Mouse (Mus musculus) ES-E14 (cell line): ENCODE data around the gene Myt1l. TPM values are rescaled to one million over a fixed set of nuclear protein-coding genes. Genes with fewer than 3 reads are reported as not detected.

ENCODE experiments used
- DNase-seq: peaks from one replicate; pipeline ENCODE4 v3.0.0-alpha.2; 2013; ENCODE audit warnings: low read depth, low spot score
- H3K27ac ChIP-seq: 2 replicates; pipeline ENCODE4 v1.5.1; 2012; ENCODE audit warnings: low read depth, mild to moderate bottlenecking, low read length, moderate library complexity, mixed read lengths; ENCODE audit not compliant: poor library complexity, insufficient read depth, severe bottlenecking
- H3K36me3 ChIP-seq: 2 replicates; pipeline ENCODE4 v1.6.1; 2012; ENCODE audit warnings: mild to moderate bottlenecking, low read length, moderate library complexity, mixed read lengths; ENCODE audit not compliant: control insufficient read depth, poor library complexity, insufficient read depth, severe bottlenecking
- H3K4me1 ChIP-seq, 2 experiments: fragments of 150-350 bp in 1 of 2; sonication (generic) in 1 of 2; 2 replicates each; pipeline ENCODE4 v1.6.1; 2012; ENCODE audit warnings: low read length in 2 of 2, mild to moderate bottlenecking in 1 of 2, mixed read lengths in 1 of 2; ENCODE audit not compliant: control insufficient read depth in 2 of 2, insufficient read depth in 2 of 2, poor library complexity in 1 of 2
- H3K4me3 ChIP-seq, 2 experiments: fragments of 150-350 bp in 1 of 2; sonication (generic) in 1 of 2; 2 replicates each; pipeline ENCODE4 v1.5.1; 2012; ENCODE audit warnings: low read length in 2 of 2, low read depth in 1 of 2, mild to moderate bottlenecking in 1 of 2, mixed read lengths in 1 of 2; ENCODE audit not compliant: insufficient read depth in 1 of 2, poor library complexity in 1 of 2, severe bottlenecking in 1 of 2
- H3K9ac ChIP-seq: 2 replicates; pipeline ENCODE4 v1.6.1; 2012; ENCODE audit warnings: low read depth, mild to moderate bottlenecking, low read length, mixed read lengths; ENCODE audit not compliant: poor library complexity, insufficient read depth, severe bottlenecking
- H3K9me3 ChIP-seq: fragments of 150-350 bp; sonication (generic); 2 replicates; pipeline ENCODE4 v1.6.1; 2012; ENCODE audit warnings: low read depth, mild to moderate bottlenecking, low read length; ENCODE audit not compliant: control insufficient read depth, insufficient read depth
- CHD2 ChIP-seq: IDR thresholded peaks from 2 replicates; pipeline ENCODE4 v1.6.1; 2014; ENCODE audit warnings: mild to moderate bottlenecking, low read depth, low read length, inconsistent platforms
- HCFC1 ChIP-seq: IDR thresholded peaks from 2 replicates; pipeline ENCODE4 v1.6.1; 2012; ENCODE audit warnings: low read length, inconsistent platforms, borderline replicate concordance; ENCODE audit not compliant: insufficient read depth
- MAFK ChIP-seq: IDR thresholded peaks from 2 replicates; pipeline ENCODE4 v1.6.1; 2014; ENCODE audit warnings: mild to moderate bottlenecking, low read depth, low read length, inconsistent platforms; ENCODE audit not compliant: insufficient read depth
- ZC3H11A ChIP-seq: IDR thresholded peaks from 2 replicates; pipeline ENCODE4 v1.6.1; 2012; ENCODE audit warnings: low read depth, mild to moderate bottlenecking, inconsistent platforms, low read length, borderline replicate concordance
- ZNF384 ChIP-seq: IDR thresholded peaks from 2 replicates; pipeline ENCODE4 v1.6.1; 2012; ENCODE audit warnings: low read depth, low read length, inconsistent platforms
- in situ Hi-C, 2 experiments: fragments of 600-800 bp; cut with MboI; formaldehyde crosslinking; loops; one replicate each; pipeline ENCODE4 v1.15.1; 2025; ENCODE audit warnings: low sequenced_read_pairs in 2 of 2, inconsistent platforms in 1 of 2; ENCODE audit not compliant: unreplicated experiment in 2 of 2
- total RNA-seq: library from RNA; depleted of rRNA; stranded (reverse); fragments of 300-350 nt; gene quantifications from 2 replicates; pipeline ENCODE4 v1.2.3, GENCODE M21; 2012

The Myt1l gene
- total RNA-seq, 1 experiment, result 0.27 TPM

DNA sequence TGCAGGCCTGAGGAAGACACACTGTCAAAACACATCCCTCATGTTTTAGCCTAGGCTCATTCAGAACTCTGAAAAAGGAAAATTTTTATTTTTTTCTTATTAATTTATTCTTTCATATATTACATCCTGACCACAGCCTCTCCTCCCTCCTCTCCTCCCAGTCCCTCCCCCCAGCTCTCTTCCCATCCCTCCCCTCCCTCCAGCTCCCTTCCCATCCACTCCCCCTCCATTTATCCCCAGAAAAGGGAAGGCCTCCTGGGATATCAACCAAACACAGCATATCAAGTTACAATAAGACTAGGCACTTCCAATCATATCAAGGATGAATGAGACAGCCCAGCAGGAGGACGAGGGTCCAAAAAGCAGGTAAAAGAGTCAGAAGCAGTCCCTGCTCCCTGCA lies 112.0 kb downstream of the Myt1l start:
- Histone ChIP-seq H3K36me3 (no peaks in the 10 kb centered on the region), H3K27ac (no peak overlapping the region), H3K9ac (no peak overlapping the region), H3K4me3 (no peak overlapping the region), H3K9me3 (no peaks in the 10 kb centered on the region), H3K4me1 (no peaks in the 10 kb centered on the region)
- in situ Hi-C loops, result no loop called here
- DNase-seq, result no peak
- TF ChIP-seq CHD2 (no peak), HCFC1 (no peak), ZC3H11A (no peak), MAFK (no peak), ZNF384 (no peak)

GRCm38 (mm10) chr12:29642915-29643314 lies 114.7 kb downstream of the Myt1l start:
- no peak overlapping the region for H3K4me3 ChIP-seq
- no peak for DNase-seq
- in situ Hi-C loops, result no loop called here
- H3K4me1 ChIP-seq, result no peaks in the 10 kb centered on the region
- H3K9me3 ChIP-seq, result no peaks in the 10 kb centered on the region
- TF ChIP-seq ZC3H11A (no peak), ZNF384 (no peak), HCFC1 (no peak), CHD2 (no peak), MAFK (no peak)
- H3K9ac ChIP-seq, result no peak overlapping the region
- no peaks in the 10 kb centered on the region for H3K36me3 ChIP-seq
- H3K27ac ChIP-seq, result no peak overlapping the region

DNA sequence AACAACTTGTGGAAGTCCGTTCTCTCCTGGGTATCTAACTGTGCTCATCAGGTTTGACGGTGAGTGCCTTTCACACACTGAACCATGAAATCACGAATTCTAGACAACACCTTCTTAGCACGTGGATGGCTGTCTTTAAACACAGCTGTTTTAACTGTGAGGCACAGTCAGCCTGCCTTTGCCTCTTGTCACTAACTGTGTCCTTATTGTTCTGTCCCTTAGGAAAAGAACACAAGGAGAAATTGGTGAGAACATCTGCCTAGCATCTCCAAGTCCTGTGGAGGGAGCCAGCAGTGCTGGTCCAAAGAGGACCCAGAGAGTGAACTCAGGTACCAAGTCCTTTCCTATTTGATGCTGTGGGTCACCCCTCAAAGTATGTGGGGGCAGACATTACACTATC lies 115.9 kb downstream of the Myt1l start:
- no peaks in the 10 kb centered on the region for H3K36me3 ChIP-seq
- H3K9me3 ChIP-seq, result no peaks in the 10 kb centered on the region
- H3K9ac ChIP-seq, result no peak overlapping the region
- in situ Hi-C loops, result no loop called here
- no peaks in the 10 kb centered on the region for H3K4me1 ChIP-seq
- no peak for DNase-seq
- no peak overlapping the region for H3K4me3 ChIP-seq
- TF ChIP-seq HCFC1 (no peak), CHD2 (no peak), MAFK (no peak), ZNF384 (no peak), ZC3H11A (no peak)
- no peak overlapping the region for H3K27ac ChIP-seq

DNA sequence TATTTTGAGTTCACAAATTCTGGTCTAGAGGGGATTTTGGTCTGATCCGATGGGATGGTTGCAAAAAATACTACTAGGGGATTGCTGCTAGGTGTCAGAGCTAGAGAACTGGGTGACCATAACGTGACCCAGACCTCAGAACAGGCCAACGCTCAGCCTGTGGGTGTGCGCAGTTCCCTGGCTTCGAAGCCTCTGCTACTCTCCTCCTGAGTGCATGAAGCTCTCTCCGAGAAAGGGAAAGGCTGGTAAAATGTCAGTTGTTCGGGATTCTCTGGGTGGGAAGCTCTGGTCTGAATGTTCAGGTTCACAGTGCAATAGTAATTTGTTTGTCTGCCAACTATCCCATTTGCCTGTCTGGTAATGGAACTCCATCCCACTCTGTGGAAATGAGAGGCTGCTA lies 116.5 kb downstream of the Myt1l start:
- Histone ChIP-seq H3K4me3 (no peak overlapping the region), H3K27ac (no peak overlapping the region), H3K9ac (no peak overlapping the region), H3K4me1 (no peaks in the 10 kb centered on the region), H3K9me3 (no peaks in the 10 kb centered on the region), H3K36me3 (no peaks in the 10 kb centered on the region)
- DNase-seq, result no peak
- TF ChIP-seq ZC3H11A, result no peak
- no peak for TF ChIP-seq MAFK
- in situ Hi-C loops, result no loop called here

DNA sequence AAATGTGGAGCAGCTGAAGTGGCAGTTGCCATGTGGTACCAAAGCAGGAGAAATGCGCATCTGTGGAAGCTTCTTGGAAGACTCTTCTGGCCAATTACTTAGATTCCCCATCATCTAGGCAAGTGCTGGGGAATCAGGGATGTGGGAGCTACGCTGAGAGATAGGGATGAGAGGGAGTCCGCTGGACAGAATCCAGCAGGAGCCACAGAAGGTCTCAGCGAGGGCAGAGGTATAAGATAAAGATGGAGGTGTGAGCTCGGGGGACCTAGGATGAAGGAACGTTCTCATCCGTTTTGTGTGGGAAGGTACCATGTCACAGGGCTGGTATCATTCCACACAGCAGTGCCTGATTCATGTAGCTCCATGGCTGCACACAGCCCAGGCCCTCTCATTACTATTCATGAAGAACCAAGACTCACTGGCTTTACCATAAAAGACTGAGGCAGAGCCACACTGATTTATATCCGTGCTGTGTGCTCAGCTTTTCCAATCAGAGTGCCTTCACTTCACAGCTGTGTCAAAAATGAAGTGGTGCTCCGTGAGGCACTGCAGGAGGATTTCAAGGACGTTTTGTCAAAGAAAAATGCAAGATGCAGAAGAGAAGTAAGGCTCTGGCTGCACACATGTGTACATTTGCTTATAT lies 121.4 kb downstream of the Myt1l start:
- H3K27ac ChIP-seq, result no peak overlapping the region
- H3K9ac ChIP-seq, result no peak overlapping the region
- H3K9me3 ChIP-seq, result no peaks in the 10 kb centered on the region
- H3K4me3 ChIP-seq, result no peak overlapping the region
- in situ Hi-C loops, result no loop called here
- TF ChIP-seq MAFK, result no peak
- TF ChIP-seq ZC3H11A, result no peak
- TF ChIP-seq ZNF384, result no peak
- no peak for TF ChIP-seq CHD2
- TF ChIP-seq HCFC1, result no peak
- H3K4me1 ChIP-seq, result no peaks in the 10 kb centered on the region
- H3K36me3 ChIP-seq, result no peaks in the 10 kb centered on the region
- DNase-seq, result no peak
